Mouse (Mus musculus) stomach, postnatal 0 days (tissue): ENCODE data around the gene Naa40.

Experiments used
- CTCF ChIP-seq: IDR thresholded peaks from 2 replicates; pipeline ENCODE4 v1.5.1; 2016; ENCODE audit warnings: antibody characterized with exemption, low read depth, mild to moderate bottlenecking, moderate library complexity
- EP300 ChIP-seq: optimal IDR thresholded peaks from 2 replicates; pipeline ENCODE3; 2016; ENCODE audit warnings: antibody characterized with exemption

DNA sequence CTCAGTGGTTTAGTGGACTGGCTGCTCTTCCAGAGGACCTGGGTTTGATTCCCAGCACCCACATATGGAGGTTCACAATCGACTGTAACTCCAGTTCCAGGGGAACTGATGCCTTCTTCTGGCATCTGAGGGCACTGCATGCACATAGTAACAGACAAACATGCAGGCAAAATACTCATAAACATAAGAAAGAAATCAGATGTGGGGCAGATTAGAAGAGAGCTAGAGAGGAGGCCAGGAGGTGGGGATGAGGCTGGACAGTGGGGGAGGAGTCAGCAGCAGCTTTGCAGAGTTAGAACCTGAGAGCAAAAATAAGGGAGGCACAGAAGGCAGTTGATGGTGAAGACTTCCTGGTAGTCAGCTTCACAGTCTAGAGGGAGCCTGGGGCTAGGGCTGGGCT, 21.6 kb upstream of the Naa40 start:
- TF ChIP-seq CTCF (no peak), EP300 (no peak)
